Mouse (Mus musculus) frontal cortex, postnatal 25 days (tissue): Measurements from ENCODE around the gene Camsap1.
A peak's percentile ranks its signal among the peaks of the same experiment; 100 is the strongest.

Experiments
- DNase-seq, 2 experiments: peaks; one replicate each; pipeline ENCODE4 v3.0.0; 2022; ENCODE audit warnings: low spot score in 2 of 2

Camsap1 gene

DNA sequence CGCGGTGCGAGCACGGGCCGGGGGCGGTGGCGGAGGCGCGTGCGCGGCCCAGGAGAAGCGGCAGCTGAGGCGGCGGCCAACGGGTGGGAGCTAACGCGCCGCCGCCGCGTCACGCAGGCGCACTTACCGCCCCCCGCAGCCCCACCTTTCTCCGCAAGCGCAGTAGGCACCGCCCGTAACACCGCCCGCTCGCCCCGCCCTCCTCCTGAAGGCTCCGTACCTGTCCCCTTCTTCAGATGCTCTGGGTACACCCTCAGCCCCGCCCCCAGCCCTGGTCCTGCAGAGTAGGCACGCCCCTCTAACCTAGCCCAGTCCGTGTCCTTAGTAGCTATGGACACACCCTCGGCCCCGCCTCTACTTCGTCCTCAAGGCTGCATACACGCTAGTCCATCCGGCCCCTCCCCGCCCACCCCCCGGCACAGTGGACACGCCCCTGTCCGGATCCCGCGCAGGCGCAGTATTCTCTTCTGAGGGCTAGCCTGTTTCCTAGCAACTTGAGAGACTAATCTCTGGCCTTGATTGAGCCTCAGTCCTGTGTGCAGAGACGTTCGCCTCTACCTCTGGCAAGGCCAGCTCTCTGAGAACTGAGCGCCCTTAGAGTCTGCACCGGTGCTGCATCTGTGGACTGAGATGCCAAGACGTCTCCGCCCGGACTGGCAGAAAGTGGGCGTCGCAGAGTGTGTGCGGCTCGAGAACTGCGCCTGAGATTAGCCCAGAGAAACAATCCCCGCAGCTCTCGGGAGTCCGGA lies at the start of gene Camsap1:
Gene Camsap1, minus strand, starts transcription at position 124 of the 749 bp plus-strand sequence.
- DNase-seq, result peak; percentile 96 to 98

GRCm38 (mm10) chr2:26030288-26030687 lies 47.2 kb upstream of the Camsap1 start:
- no peak for DNase-seq

- DNase-seq, result peak; percentile 21 to 29
Measured at GRCm38 (mm10) chr2:26024138-26025075, 41.3 kb upstream of the Camsap1 start.

DNA sequence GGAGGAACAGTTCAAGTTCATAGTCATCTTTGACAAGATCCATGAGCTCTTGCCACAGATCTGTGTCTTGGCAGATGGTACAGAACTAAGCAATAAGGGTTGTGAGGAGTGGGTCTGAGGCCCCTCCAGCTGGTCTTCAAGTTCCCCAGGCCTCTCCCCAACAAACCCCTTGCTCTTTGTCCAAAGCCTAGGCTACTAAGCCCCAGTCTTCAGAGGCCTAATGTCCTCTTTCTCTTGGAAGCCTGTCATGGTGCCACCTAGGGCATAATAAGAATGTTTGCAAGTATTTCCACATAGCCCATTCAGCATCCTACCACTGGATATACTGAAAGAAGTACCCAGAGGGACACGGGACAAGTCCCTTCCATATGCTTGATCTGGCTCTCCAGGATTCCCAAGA lies 39.5 kb upstream of the Camsap1 start:
- DNase-seq, result no peak

- no peak for DNase-seq
Measured at GRCm38 (mm10) chr2:26022258-26022565, 39.1 kb upstream of the Camsap1 start.

GRCm38 (mm10) chr2:26021561-26022257 lies 38.6 kb upstream of the Camsap1 start, which contains the start of gene Ubac1:
Gene Ubac1 (minus strand): TSS chr2:26021747.
- peak; percentile 72 to 79 for DNase-seq

DNA sequence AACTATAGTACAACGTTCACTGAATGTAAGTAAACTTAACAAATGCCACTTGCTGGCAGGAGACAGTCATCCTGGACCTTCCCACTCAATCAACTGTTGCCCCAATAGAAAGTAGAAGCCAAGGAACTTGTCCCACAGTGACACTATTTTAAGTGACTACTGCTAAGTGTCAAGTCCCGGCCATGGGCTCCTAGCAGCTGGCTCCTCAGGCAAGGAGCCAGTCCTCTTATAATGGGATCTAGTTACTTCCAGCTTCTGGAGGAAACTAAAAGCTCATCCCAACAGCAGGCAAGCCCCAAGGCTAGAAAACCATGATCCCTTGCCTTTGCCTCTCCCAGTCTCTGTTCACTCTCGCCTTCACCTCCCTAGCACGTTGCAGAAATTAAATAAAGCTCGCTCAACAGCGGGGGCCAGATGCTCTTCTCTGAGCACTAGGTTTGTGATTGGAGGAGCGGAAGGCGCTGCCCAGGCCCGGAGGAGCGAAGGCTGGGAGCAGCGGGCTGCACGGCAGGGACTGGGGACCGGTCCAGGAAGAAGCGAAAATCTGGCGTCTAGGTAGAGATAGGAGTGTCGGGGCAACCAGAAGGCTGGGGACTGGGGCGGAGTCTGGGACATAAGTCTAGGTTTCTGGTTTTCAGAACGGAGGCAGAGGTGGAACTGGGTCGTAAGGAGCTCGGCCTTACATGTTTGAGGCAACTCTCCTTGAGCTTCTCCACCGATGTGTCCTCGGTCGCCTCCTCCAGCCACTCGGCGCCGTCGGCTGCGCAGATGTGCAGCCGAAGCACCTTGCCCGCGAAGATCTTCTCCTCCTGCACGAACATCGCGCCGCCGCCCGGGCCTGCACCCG lies 37.9 kb upstream of the Camsap1 start:
- DNase-seq, result peak; percentile 23 to 28

GRCm38 (mm10) chr2:26019923-26020322 lies 36.8 kb upstream of the Camsap1 start:
- no peak for DNase-seq

GRCm38 (mm10) chr2:26017326-26017725 lies 34.2 kb upstream of the Camsap1 start:
- no peak for DNase-seq

- no peak for DNase-seq
Measured at GRCm38 (mm10) chr2:26013674-26014073, 30.6 kb upstream of the Camsap1 start.

DNA sequence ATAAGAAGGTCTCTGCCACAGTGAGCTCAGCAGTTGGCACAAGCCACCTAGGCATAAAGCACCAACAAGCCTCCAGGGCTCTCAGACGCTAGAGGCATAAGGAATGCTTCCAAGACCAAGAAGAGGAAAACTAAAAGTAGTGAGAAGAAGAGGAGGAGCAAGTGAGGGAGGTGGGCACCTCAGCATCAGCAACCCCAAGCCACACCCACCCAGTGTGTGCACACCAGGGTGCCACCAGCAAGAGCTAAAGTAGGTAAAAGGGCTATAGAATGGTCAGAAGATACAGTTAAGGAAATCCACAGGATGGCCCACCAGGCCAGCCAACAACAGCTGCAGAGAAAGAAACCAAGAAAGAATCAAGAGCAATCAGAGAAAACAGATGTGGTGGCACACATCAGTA lies 28.3 kb upstream of the Camsap1 start:
- no peak for DNase-seq

DNA sequence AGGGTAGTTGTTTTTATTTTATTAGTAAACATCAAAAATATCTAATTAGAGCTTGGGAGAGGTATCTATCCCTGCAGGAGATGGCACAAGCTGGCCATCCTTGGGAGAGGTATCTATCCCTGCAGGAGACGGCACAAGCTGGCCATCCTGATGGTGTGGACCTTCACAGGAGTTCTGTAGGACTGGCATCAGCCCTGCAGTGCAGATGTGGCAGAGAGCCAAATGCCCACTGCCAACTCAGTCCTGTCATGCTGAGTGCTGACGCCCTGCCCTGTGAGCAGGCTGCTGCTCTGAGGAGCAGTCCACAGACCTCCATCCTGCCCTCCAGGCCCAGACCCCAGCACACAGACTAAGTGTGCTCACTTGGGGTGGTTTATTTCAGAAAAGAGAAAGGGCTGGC lies 18.9 kb upstream of the Camsap1 start:
- no peak for DNase-seq

GRCm38 (mm10) chr2:26001136-26001535 lies 18.1 kb upstream of the Camsap1 start:
- no peak for DNase-seq

DNA sequence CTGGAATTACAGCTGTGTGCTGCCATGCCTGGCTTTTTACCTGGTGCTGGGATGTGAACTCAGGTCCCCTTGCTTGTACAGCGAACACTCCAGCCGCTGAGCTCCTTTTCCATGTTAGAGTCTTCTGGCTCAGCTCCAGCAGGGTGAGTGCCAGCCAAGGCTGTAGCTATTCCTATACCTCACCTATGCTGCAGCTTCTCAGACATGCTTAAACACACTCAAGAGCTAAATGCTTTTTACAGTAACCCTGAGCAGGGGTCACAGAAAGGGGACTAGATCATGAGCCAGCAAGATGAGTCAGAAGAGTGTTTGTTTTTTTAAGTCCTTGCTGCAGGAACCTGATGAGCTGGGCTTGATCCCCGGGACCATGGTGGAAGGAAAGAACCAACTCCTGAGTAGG lies 14.6 kb upstream of the Camsap1 start:
- no peak for DNase-seq

- no peak for DNase-seq
Measured at GRCm38 (mm10) chr2:25994791-25995190, 11.7 kb upstream of the Camsap1 start.

DNA sequence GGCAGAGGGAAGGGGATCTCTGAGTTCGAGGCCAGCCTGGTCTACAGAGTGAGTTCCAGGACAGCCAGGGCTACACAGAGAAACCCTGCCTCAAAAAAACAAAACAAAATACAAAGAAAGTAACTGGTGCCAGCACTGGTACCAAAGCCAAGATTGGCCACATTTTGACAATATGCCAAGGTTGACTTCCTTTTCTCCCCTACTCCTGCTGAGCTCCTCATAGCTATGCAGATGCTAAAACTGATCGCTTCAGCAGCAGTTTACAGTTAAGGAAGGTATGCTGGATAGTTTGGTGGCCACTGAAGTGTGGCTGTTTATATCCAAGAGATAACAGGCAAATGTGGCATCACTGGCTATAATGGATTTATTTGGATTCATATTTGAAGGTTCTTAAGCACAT lies 9.2 kb upstream of the Camsap1 start:
- no peak for DNase-seq

DNA sequence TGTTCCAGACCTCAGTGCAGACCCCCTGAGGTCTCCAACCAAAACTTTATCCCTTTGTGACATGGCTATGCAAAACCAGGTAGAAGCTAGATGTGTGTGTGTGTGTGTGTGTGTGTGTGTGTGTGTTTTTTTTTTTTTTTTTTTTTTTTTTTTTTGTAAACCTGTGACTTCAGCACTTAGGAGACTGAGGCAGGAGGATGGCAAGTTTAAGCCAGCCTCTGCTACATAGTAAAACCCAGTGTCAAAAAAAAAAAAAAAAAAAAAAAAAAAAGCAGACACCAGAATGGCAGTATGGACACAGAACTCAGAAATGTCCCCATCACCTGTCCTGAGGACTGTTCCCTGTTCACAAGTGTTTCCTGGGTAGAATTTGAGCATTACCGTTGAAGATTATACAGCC lies 6.6 kb upstream of the Camsap1 start:
- DNase-seq, result no peak

- DNase-seq, result no peak
Measured at GRCm38 (mm10) chr2:25987817-25988216, 4.7 kb upstream of the Camsap1 start.

DNA sequence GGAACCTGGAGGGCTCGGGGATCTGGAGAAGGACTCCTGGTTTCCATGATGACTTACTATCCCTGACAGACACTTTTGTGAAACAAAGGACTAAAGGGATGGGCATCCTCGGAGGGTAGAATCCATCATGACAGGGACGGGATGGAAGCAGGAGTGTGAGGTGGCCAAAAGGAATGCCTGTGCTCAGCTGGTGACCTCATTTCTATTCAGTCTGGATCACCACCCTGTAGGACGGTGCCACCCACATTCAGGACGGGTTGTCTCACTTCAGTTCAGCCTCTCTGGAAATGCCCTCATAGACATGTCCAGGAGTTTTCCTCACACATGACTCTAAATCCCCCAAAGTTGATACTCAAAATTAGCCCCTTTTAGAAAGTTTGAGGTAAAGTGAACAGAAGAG lies 3.5 kb upstream of the Camsap1 start:
- no peak for DNase-seq

DNA sequence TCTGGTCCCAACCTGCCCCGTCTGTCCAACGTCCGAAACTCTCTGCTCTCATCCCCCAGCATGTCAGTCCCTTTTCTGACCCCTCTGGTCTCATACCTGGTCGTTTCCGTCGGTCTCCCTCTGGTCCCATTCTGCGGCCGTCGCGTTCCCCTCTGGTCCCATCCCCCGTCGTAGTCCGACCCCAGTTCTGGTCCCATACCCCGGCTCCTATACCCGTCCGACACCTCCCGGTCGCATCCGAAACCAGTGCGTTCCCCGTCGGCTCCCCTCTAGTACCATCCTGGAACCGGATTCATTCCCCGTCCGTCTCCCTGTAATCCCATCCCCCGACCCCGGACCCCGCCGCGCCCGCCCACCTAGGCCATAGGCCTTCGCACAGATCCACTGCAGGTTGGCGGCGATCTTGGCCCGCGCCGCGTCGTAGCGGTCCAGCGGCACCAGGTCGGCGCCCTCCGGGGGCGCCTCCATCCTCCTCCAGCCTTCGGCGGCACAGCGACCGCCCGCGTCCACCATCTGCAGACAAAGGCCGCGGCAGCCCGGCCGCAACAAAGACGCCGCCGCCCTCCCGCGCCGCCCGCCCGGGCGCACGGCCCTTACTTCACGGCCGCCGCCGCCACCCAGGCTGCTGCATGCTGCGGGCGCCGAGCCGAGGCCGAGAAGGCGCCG lies 523 bp downstream of the Camsap1 start:
- peak in 1 of 2 experiments; percentile 23 for DNase-seq

GRCm38 (mm10) chr2:25982052-25982425 lies 1.0 kb downstream of the Camsap1 start:
- DNase-seq, result peak in 1 of 2 experiments; percentile 28
